Mouse (Mus musculus): ENCODE data around the gene Cmtm8.

DNA sequence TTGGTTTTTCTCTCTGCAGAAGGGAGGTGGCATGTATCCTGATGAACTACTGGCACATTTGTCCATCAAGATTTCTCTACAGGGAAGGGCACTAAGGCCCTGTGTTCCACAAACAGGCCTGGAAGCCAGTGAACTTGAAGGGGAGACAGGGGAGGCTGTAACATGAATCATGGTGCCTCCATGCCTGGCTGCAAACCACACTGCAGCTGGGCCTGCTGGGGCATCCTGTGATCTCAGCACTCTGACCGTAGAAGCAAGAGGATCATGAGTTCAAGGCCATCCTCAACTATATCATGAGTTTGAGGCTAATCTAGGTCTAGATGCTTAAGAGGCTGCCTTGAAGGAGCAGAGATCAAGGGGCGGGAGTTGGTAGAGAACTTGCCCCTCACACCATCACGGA, 67.6 kb downstream of the Cmtm8 start:
- no peak for TF ChIP-seq CTCF (IDR thresholded peaks at IDR 0.05; ENCODE audit: borderline replicate concordance, insufficient read depth, low read depth, low read length)
- no peak for TF ChIP-seq POLR2A (IDR thresholded peaks at IDR 0.05; ENCODE audit: borderline replicate concordance, insufficient read depth, low read length)

Data from cerebellum, adult 2 months (tissue).